Comparison of ENCODE assay signal across 12 mouse cellular contexts in genomic region chr11:69950807-69951459, GRCm38 (mm10). TPM values are rescaled to one million over a fixed set of nuclear protein-coding genes. Genes with fewer than 3 reads are reported as not detected.
DNase-seq lines count a peak whose midpoint lies in the region; ATAC-seq and TF ChIP-seq lines count a peak whose summit lies in the region.
"Had no signal": no experiment of that assay in that cellular context is flagged by ENCODE, and none has a peak within 500 bp of the region (broad histone marks: within the 10 kb centered on the region; RNA-seq: fewer than 3 reads in every experiment).

No protein-coding gene starts in this region.

- no peaks in the 10 kb centered on the region for H3K9me3 ChIP-seq in lung, postnatal 0 days (ENCODE audit: low read length)

- TF ChIP-seq CTCF in heart, adult 2 months (IDR thresholded peaks at IDR 0.05), result peak; percentile 29
- peak; percentile 46; the same call in 1 of the 2 replicates for TF ChIP-seq CTCF in lung, postnatal 0 days (IDR thresholded peaks at IDR 0.05)

- no peak for ATAC-seq in lung, postnatal 0 days
- no peak for ATAC-seq in megakaryocyte-erythroid progenitor cell, adult 5-6 weeks (replicated peaks; ENCODE audit: low FRiP score, low TSS enrichment, poor library complexity, severe bottlenecking)

- intact Hi-C loops in heart, adult 2 months (cut with DNase I), result no loop called here
- intact Hi-C loops in heart, postnatal 36 days (cut with DNase I), result no loop called here

- TF ChIP-seq EP300 in heart, adult 2 months (IDR thresholded peaks at IDR 0.05; ENCODE audit: insufficient read depth, low read depth, low read length), result no peak
- TF ChIP-seq EP300 in lung, postnatal 0 days (IDR thresholded peaks at IDR 0.05), result no peak

- WGBS in heart, adult 2 months, result 41% methylated on average over 4 of the region's 4 CpGs
- 39% methylated on average over 4 of the region's 4 CpGs for WGBS in lung, postnatal 0 days

- no peak for DNase-seq in heart, adult 2 months
- DNase-seq in heart, postnatal 36 days, result no peak
- DNase-seq in lung, postnatal 0 days (ENCODE audit: low spot score), result peak; percentile 43
- DNase-seq in lung, postnatal 36 days, result no peak
- DNase-seq in ES-CJ7 (ENCODE audit: low read depth, low spot score), result peak; percentile 62
- peak; percentile 61 for DNase-seq in retina, embryonic 14.5 days (ENCODE audit: low spot score)
- DNase-seq in cerebellum, postnatal 10 days, result no peak
- DNase-seq: cerebellum, adult 11 months; left cerebral cortex, postnatal 4 days had no signal

- no peaks in the 10 kb centered on the region; the same call in 1 of the 2 replicates for H3K4me1 ChIP-seq in heart, adult 2 months (ENCODE audit: control insufficient read depth, insufficient read depth, low read length)
- H3K4me1 ChIP-seq in lung, postnatal 0 days (ENCODE audit: insufficient read depth, low read depth, low read length), result no peaks in the 10 kb centered on the region

- no peaks in the 10 kb centered on the region for H3K27me3 ChIP-seq in heart, adult 2 months (ENCODE audit: control insufficient read depth, insufficient read depth, low read length)
- no peaks in the 10 kb centered on the region for H3K27me3 ChIP-seq in lung, postnatal 0 days (replicated peaks; ENCODE audit: insufficient read depth, low read length)

- H3K4me2 ChIP-seq in lung, postnatal 0 days (replicated peaks; ENCODE audit: low read depth, low read length), result no peak overlapping the region

- no peak overlapping the region for H3K27ac ChIP-seq in heart, adult 2 months
- H3K27ac ChIP-seq in lung, postnatal 0 days (ENCODE audit: low read length), result no peak overlapping the region

- no peak overlapping the region for H3K9ac ChIP-seq in heart, adult 2 months (ENCODE audit: low read depth, low read length)
- H3K9ac ChIP-seq in lung, postnatal 0 days (replicated peaks; ENCODE audit: low read depth), result no peak overlapping the region

- no peaks in the 10 kb centered on the region for H3K79me2 ChIP-seq in heart, adult 2 months (replicated peaks; ENCODE audit: control insufficient read depth, insufficient read depth, low read length)

- H3K4me3 ChIP-seq in heart, adult 2 months, result no peak overlapping the region
- no peak overlapping the region for H3K4me3 ChIP-seq in lung, postnatal 0 days (ENCODE audit: low read depth, low read length)
- H3K4me3 ChIP-seq: erythroblast, embryonic 14.5 days had no signal

- no peaks in the 10 kb centered on the region for H3K36me3 ChIP-seq in heart, adult 2 months (ENCODE audit: control insufficient read depth, insufficient read depth, low read length)
- H3K36me3 ChIP-seq in lung, postnatal 0 days (ENCODE audit: insufficient read depth, low read length), result no peaks in the 10 kb centered on the region

- TF ChIP-seq POLR2A in heart, adult 2 months (IDR thresholded peaks at IDR 0.05; ENCODE audit: insufficient read depth, low read depth, low read length), result no peak

RNA-seq across cellular contexts. Expression of gene Slc2a4, which starts 2.9 kb away (rescaled TPM):
- 100 to 1,000 TPM; 363 to 456 TPM for total RNA-seq in heart, adult 2 months (2021)
- polyA plus RNA-seq in heart, adult 2 months (2012; rRNA removed), result 516 and 737 TPM in 2 replicates
- total RNA-seq in heart, postnatal 36 days (2021), result 100 to 1,000 TPM; 385 to 406 TPM
- 3.7 and 4.3 TPM in 2 replicates for polyA plus RNA-seq in lung, postnatal 0 days (2015; fragmentation: Nextera tagmentation; extraction: Ambion mirVana)
- total RNA-seq in megakaryocyte-erythroid progenitor cell, adult 5-6 weeks (2014; fragmentation: Nextera tagmentation), result 0.15 and 5.2 TPM in 2 replicates
- total RNA-seq in megakaryocyte-erythroid progenitor cell, adult 5-6 weeks (2017), result 0.19 and 0.88 TPM in 2 replicates

RNA-seq across cellular contexts. Expression of gene Cldn7, which starts 13.6 kb away (rescaled TPM):
- not detected for total RNA-seq in heart, adult 2 months (2021)
- polyA plus RNA-seq in heart, adult 2 months (2012; rRNA removed), result 0.50 and 3.5 TPM in 2 replicates
- not detected for total RNA-seq in heart, postnatal 36 days (2021)
- polyA plus RNA-seq in lung, postnatal 0 days (2015; fragmentation: Nextera tagmentation; extraction: Ambion mirVana), result 212 and 230 TPM in 2 replicates
- total RNA-seq in megakaryocyte-erythroid progenitor cell, adult 5-6 weeks (2014; fragmentation: Nextera tagmentation), result not detected in 2 replicates
- total RNA-seq in megakaryocyte-erythroid progenitor cell, adult 5-6 weeks (2017), result not detected in 2 replicates
- total RNA-seq: left cerebral cortex, postnatal 4 days; megakaryocyte, adult 5-6 weeks had no signal
- polyA plus RNA-seq: erythroblast, embryonic 14.5 days had no signal

RNA-seq across cellular contexts. Expression of gene Ybx2, which starts 15.3 kb away (rescaled TPM):
- 10 to 100 TPM; 16.7 to 22.6 TPM for total RNA-seq in heart, adult 2 months (2021)
- 64.2 and 66.2 TPM in 2 replicates for polyA plus RNA-seq in heart, adult 2 months (2012; rRNA removed)
- 10 to 100 TPM; 18.4 to 20.3 TPM for total RNA-seq in heart, postnatal 36 days (2021)
- polyA plus RNA-seq in lung, postnatal 0 days (2015; fragmentation: Nextera tagmentation; extraction: Ambion mirVana), result 1.00 and 1.1 TPM in 2 replicates
- total RNA-seq in megakaryocyte-erythroid progenitor cell, adult 5-6 weeks (2014; fragmentation: Nextera tagmentation), result 2.2 TPM in 1 of 2 replicates, not detected in the other
- total RNA-seq in megakaryocyte-erythroid progenitor cell, adult 5-6 weeks (2017), result not detected in 2 replicates
- total RNA-seq: megakaryocyte, adult 5-6 weeks had no signal

RNA-seq across cellular contexts. Expression of gene Eif5a, which starts 29.2 kb away (rescaled TPM):
- total RNA-seq in heart, adult 2 months (2021), result 100 to 1,000 TPM; 397 to 444 TPM
- 360 and 540 TPM in 2 replicates for polyA plus RNA-seq in heart, adult 2 months (2012; rRNA removed)
- 100 to 1,000 TPM; 420 to 449 TPM for total RNA-seq in heart, postnatal 36 days (2021)
- polyA plus RNA-seq in lung, postnatal 0 days (2015; fragmentation: Nextera tagmentation; extraction: Ambion mirVana), result 758 and 815 TPM in 2 replicates
- total RNA-seq in megakaryocyte-erythroid progenitor cell, adult 5-6 weeks (2014; fragmentation: Nextera tagmentation), result 1,285 and 1,514 TPM in 2 replicates
- 1,032 and 1,474 TPM in 2 replicates for total RNA-seq in megakaryocyte-erythroid progenitor cell, adult 5-6 weeks (2017)

RNA-seq across cellular contexts. Expression of gene Ctdnep1, which starts 30.0 kb away (rescaled TPM):
- total RNA-seq in heart, adult 2 months (2021), result 100 to 1,000 TPM; 143 to 144 TPM
- polyA plus RNA-seq in heart, adult 2 months (2012; rRNA removed), result 138 and 190 TPM in 2 replicates
- 100 to 1,000 TPM; 160 to 169 TPM for total RNA-seq in heart, postnatal 36 days (2021)
- polyA plus RNA-seq in lung, postnatal 0 days (2015; fragmentation: Nextera tagmentation; extraction: Ambion mirVana), result 23.7 and 24.7 TPM in 2 replicates
- 181 and 216 TPM in 2 replicates for total RNA-seq in megakaryocyte-erythroid progenitor cell, adult 5-6 weeks (2014; fragmentation: Nextera tagmentation)
- 9.8 and 38.6 TPM in 2 replicates for total RNA-seq in megakaryocyte-erythroid progenitor cell, adult 5-6 weeks (2017)

Comparison
In these comparisons a context has a peak if more than half of its experiments do, and no peak if none do; other contexts are left out.
1. DNase-seq: peak in lung, postnatal 0 days (single experiment), ES-CJ7 (single experiment) and retina, embryonic 14.5 days (single experiment); none in heart, adult 2 months (0 of 2), heart, postnatal 36 days (0 of 2), lung, postnatal 36 days (single experiment) and cerebellum, postnatal 10 days (0 of 2).
2. RNA of gene Slc2a4, which starts 2.9 kb away (total RNA-seq): 363 to 456 TPM in heart, adult 2 months and 385 to 406 TPM in heart, postnatal 36 days; 0.15 to 5.2 TPM in megakaryocyte-erythroid progenitor cell, adult 5-6 weeks; every median in the first group is over 10 times any median in the second.
3. RNA of gene Ybx2, which starts 15.3 kb away (total RNA-seq): 16.7 to 22.6 TPM in heart, adult 2 months and 18.4 to 20.3 TPM in heart, postnatal 36 days; 2.2 TPM in megakaryocyte-erythroid progenitor cell, adult 5-6 weeks; every median in the first group is over 4 times any median in the second.